Mouse (Mus musculus) ES-E14 (cell line): Measurements from ENCODE around the gene Akr1b3. TPM values are rescaled to one million over a fixed set of nuclear protein-coding genes. Genes with fewer than 3 reads are reported as not detected.
"Not testable (repeated sequence)": the region's sequence is repeated elsewhere in the genome, so short reads cannot be mapped to it uniquely, and the experiment has no call there.

Source experiments
- DNase-seq: peaks from one replicate; pipeline ENCODE4 v3.0.0-alpha.2; 2013; ENCODE audit warnings: low read depth, low spot score
- H3K27ac ChIP-seq: 2 replicates; pipeline ENCODE4 v1.5.1; 2012; ENCODE audit warnings: low read depth, mild to moderate bottlenecking, low read length, moderate library complexity, mixed read lengths; ENCODE audit not compliant: poor library complexity, insufficient read depth, severe bottlenecking
- H3K36me3 ChIP-seq: 2 replicates; pipeline ENCODE4 v1.6.1; 2012; ENCODE audit warnings: mild to moderate bottlenecking, low read length, moderate library complexity, mixed read lengths; ENCODE audit not compliant: control insufficient read depth, poor library complexity, insufficient read depth, severe bottlenecking
- H3K4me1 ChIP-seq, 2 experiments: fragments of 150-350 bp in 1 of 2; sonication (generic) in 1 of 2; 2 replicates each; pipeline ENCODE4 v1.6.1; 2012; ENCODE audit warnings: low read length in 2 of 2, mild to moderate bottlenecking in 1 of 2, mixed read lengths in 1 of 2; ENCODE audit not compliant: control insufficient read depth in 2 of 2, insufficient read depth in 2 of 2, poor library complexity in 1 of 2
- H3K4me3 ChIP-seq, 2 experiments: fragments of 150-350 bp in 1 of 2; sonication (generic) in 1 of 2; 2 replicates each; pipeline ENCODE4 v1.5.1; 2012; ENCODE audit warnings: low read length in 2 of 2, low read depth in 1 of 2, mild to moderate bottlenecking in 1 of 2, mixed read lengths in 1 of 2; ENCODE audit not compliant: insufficient read depth in 1 of 2, poor library complexity in 1 of 2, severe bottlenecking in 1 of 2
- H3K9ac ChIP-seq: 2 replicates; pipeline ENCODE4 v1.6.1; 2012; ENCODE audit warnings: low read depth, mild to moderate bottlenecking, low read length, mixed read lengths; ENCODE audit not compliant: poor library complexity, insufficient read depth, severe bottlenecking
- H3K9me3 ChIP-seq: fragments of 150-350 bp; sonication (generic); 2 replicates; pipeline ENCODE4 v1.6.1; 2012; ENCODE audit warnings: low read depth, mild to moderate bottlenecking, low read length; ENCODE audit not compliant: control insufficient read depth, insufficient read depth
- CHD2 ChIP-seq: IDR thresholded peaks from 2 replicates; pipeline ENCODE4 v1.6.1; 2014; ENCODE audit warnings: mild to moderate bottlenecking, low read depth, low read length, inconsistent platforms
- HCFC1 ChIP-seq: IDR thresholded peaks from 2 replicates; pipeline ENCODE4 v1.6.1; 2012; ENCODE audit warnings: low read length, inconsistent platforms, borderline replicate concordance; ENCODE audit not compliant: insufficient read depth
- MAFK ChIP-seq: IDR thresholded peaks from 2 replicates; pipeline ENCODE4 v1.6.1; 2014; ENCODE audit warnings: mild to moderate bottlenecking, low read depth, low read length, inconsistent platforms; ENCODE audit not compliant: insufficient read depth
- ZC3H11A ChIP-seq: IDR thresholded peaks from 2 replicates; pipeline ENCODE4 v1.6.1; 2012; ENCODE audit warnings: low read depth, mild to moderate bottlenecking, inconsistent platforms, low read length, borderline replicate concordance
- ZNF384 ChIP-seq: IDR thresholded peaks from 2 replicates; pipeline ENCODE4 v1.6.1; 2012; ENCODE audit warnings: low read depth, low read length, inconsistent platforms
- in situ Hi-C, 2 experiments: fragments of 600-800 bp; cut with MboI; formaldehyde crosslinking; loops; one replicate each; pipeline ENCODE4 v1.15.1; 2025; ENCODE audit warnings: low sequenced_read_pairs in 2 of 2, inconsistent platforms in 1 of 2; ENCODE audit not compliant: unreplicated experiment in 2 of 2
- total RNA-seq: library from RNA; depleted of rRNA; stranded (reverse); fragments of 300-350 nt; gene quantifications from 2 replicates; pipeline ENCODE4 v1.2.3, GENCODE M21; 2012

The Akr1b3 gene
- total RNA-seq, 1 experiment: 431 TPM

- in situ Hi-C loops: loop anchor here in 1 of 2 experiments (10.0 kb wide), 1 partner anchor 49 kb away; no protein-coding TSS in a partner anchor
- no peaks in the 10 kb centered on the region for H3K9me3 ChIP-seq
- no peak overlapping the region for H3K4me3 ChIP-seq
- peaks cover 4 to 13% of the 10 kb centered on the region in 2 experiments; a peak in 3 of 4 replicates for H3K4me1 ChIP-seq
- TF ChIP-seq ZC3H11A (no peak), MAFK (no peak), CHD2 (no peak), ZNF384 (no peak), HCFC1 (no peak)
- no peak overlapping the region for H3K9ac ChIP-seq
- H3K36me3 ChIP-seq: no peaks in the 10 kb centered on the region
- DNase-seq: no peak
- no peak overlapping the region; the same call in 1 of the 2 replicates for H3K27ac ChIP-seq
Measured at GRCm38 (mm10) chr6:34343426-34343825, 26.1 kb upstream of the Akr1b3 start.

DNA sequence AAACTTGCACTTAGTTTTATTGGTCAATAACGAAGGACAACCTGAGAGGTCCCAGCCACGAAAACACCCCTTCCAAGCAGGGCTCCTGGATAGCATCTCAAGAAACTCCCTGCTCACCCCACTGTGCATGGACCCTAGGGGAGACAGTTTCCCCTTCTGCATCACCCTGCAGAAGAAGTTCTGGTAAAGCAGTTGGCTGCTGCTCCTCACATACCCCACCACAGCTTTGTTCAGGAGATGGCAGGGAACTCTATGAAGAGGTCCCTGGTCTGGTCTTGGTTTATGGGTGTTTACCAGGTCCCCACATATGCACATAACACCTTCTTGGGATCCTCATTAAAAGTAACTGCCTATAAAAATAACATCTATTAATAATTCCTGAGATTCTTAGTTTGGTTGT is 25.2 kb upstream of the Akr1b3 start:
- Histone ChIP-seq H3K4me3 (no peak overlapping the region), H3K4me1 (peaks cover 4 to 13% of the 10 kb centered on the region in 2 experiments; a peak in 3 of 4 replicates), H3K36me3 (no peaks in the 10 kb centered on the region), H3K9me3 (no peaks in the 10 kb centered on the region), H3K9ac (no peak overlapping the region), H3K27ac (no peak overlapping the region)
- in situ Hi-C loops: loop anchor here in 1 of 2 experiments (10.0 kb wide), 1 partner anchor 48 kb away; no protein-coding TSS in a partner anchor
- no peak for TF ChIP-seq CHD2
- TF ChIP-seq HCFC1: no peak
- TF ChIP-seq ZNF384: no peak
- TF ChIP-seq MAFK: no peak
- no peak for TF ChIP-seq ZC3H11A
- DNase-seq: no peak

- TF ChIP-seq MAFK (no peak), CHD2 (no peak), ZC3H11A (no peak), ZNF384 (no peak), HCFC1 (no peak)
- in situ Hi-C loops: loop anchor here in 1 of 2 experiments (10.0 kb wide), 1 partner anchor 47 kb away; no protein-coding TSS in a partner anchor
Measured at GRCm38 (mm10) chr6:34341991-34342390, 24.7 kb upstream of the Akr1b3 start.

DNA sequence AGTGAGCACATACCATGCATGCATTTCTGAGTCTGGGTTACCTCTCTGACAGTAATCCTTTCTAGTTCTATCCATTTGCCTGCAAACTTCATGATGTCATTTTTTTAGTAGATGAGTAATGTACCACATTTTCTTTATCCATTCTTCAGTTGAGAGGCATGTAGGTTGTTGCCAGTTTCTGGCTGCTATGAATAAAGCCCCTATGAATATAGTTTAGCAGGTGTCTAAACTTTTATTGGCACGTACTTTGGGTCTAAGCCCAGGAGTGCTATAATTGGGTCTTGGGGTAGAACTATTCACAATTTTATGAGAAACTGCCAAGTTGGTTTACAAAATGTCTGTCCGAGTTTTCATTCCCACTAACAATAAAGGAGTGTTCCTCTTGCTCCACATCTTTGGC is 20.5 kb upstream of the Akr1b3 start:
- peaks cover 2% of the 10 kb centered on the region; the same call in 1 of the 2 replicates for H3K9me3 ChIP-seq
- in situ Hi-C loops: no loop called here
- no peaks in the 10 kb centered on the region for H3K36me3 ChIP-seq
- DNase-seq: no peak
- H3K9ac ChIP-seq: no peak overlapping the region
- H3K4me3 ChIP-seq: no peak overlapping the region
- no peak overlapping the region for H3K27ac ChIP-seq
- no peaks in the 10 kb centered on the region for H3K4me1 ChIP-seq
- TF ChIP-seq ZNF384: no peak
- no peak for TF ChIP-seq ZC3H11A
- no peak for TF ChIP-seq CHD2
- TF ChIP-seq MAFK: no peak

More at GRCm38 (mm10) chr6:34341991-34342390, 24.7 kb upstream of the Akr1b3 start:
- peaks cover 4 to 13% of the 10 kb centered on the region in 2 experiments; a peak in 3 of 4 replicates for H3K4me1 ChIP-seq
- H3K9me3 ChIP-seq: no peaks in the 10 kb centered on the region
- no peak overlapping the region for H3K9ac ChIP-seq
- H3K27ac ChIP-seq: no peak overlapping the region
- H3K4me3 ChIP-seq: no peak overlapping the region
- DNase-seq: no peak
- H3K36me3 ChIP-seq: no peaks in the 10 kb centered on the region

DNA sequence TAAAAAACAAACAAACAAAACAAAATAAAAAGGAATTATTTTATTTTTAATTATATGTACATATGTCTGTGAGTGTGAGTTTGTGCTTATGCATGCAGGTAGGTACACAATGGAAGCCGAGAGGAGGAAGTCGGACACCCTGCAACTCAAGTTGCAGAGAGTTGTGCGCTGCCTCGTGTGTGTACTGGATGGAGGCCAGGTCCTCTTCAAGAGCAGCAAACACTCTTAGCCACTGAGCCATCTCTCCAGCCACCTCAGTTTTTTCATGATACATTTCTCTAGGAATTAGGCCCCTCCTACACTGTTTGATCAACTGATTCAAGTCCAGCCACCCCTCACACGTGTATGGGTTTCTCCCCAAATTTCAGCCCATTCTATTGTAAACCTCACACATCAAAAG is 17.4 kb upstream of the Akr1b3 start:
- Histone ChIP-seq H3K9me3 (peaks cover 2% of the 10 kb centered on the region; the same call in 1 of the 2 replicates), H3K36me3 (no peaks in the 10 kb centered on the region), H3K9ac (no peak overlapping the region), H3K27ac (no peak overlapping the region), H3K4me3 (no peak overlapping the region), H3K4me1 (0 out of 4 replicates have a peak, but pooled peaks cover 0 to 2% of the 10 kb centered on the region in 2 experiments)
- TF ChIP-seq ZC3H11A: no peak
- no peak for TF ChIP-seq MAFK
- TF ChIP-seq HCFC1: no peak
- TF ChIP-seq ZNF384: no peak
- no peak for TF ChIP-seq CHD2
- in situ Hi-C loops: no loop called here
- no peak for DNase-seq

GRCm38 (mm10) chr6:34331804-34332203 is 14.5 kb upstream of the Akr1b3 start:
- H3K9ac ChIP-seq, H3K9me3 ChIP-seq, in situ Hi-C loops, H3K4me3 ChIP-seq, H3K27ac ChIP-seq, H3K4me1 ChIP-seq, H3K36me3 ChIP-seq, DNase-seq: not testable (repeated sequence)
